Mouse (Mus musculus): Measurements from ENCODE around the gene Tnfrsf4. TPM values are rescaled to one million over a fixed set of nuclear protein-coding genes. Genes with fewer than 3 reads are reported as not detected.

Tnfrsf4 gene
- polyA plus RNA-seq (2014; fragmentation: Illumina TruSeq; extraction: RNeasy Lipid Tissue Mini Kit (QIAGEN cat#74804); ENCODE audit: low replicate concordance), result not detected

GRCm38 (mm10) chr4:156013637-156014036 is at the start of gene Tnfrsf4:
TSS of gene Tnfrsf4 (plus strand) at chr4:156013843.

GRCm38 (mm10) chr4:155992241-155992905 is 21.3 kb upstream of the Tnfrsf4 start, which contains the start of the genes B3galt6 and Sdf4:
TSS of gene B3galt6 (minus strand) at chr4:155992649.
TSS of gene Sdf4 (plus strand) at chr4:155992872.

GRCm38 (mm10) chr4:156026013-156026412 is 12.4 kb downstream of the Tnfrsf4 start, which contains the start of gene Tnfrsf18:
TSS of gene Tnfrsf18 (plus strand) at chr4:156026164.

GRCm38 (mm10) chr4:156059261-156059660 is 45.6 kb downstream of the Tnfrsf4 start, which contains the start of gene Ttll10:
TSS of gene Ttll10 (minus strand) at chr4:156059414.

Other genes starting within 250 kb of the Tnfrsf4 start
- gene Vwa1, start 239.1 kb upstream of the Tnfrsf4 start, polyA plus RNA-seq (2014; fragmentation: Illumina TruSeq; extraction: RNeasy Lipid Tissue Mini Kit (QIAGEN cat#74804); ENCODE audit: low replicate concordance), result 4.6 TPM
- 6.6 TPM for gene Tmem88b, start 228.0 kb upstream of the Tnfrsf4 start, polyA plus RNA-seq (2014; fragmentation: Illumina TruSeq; extraction: RNeasy Lipid Tissue Mini Kit (QIAGEN cat#74804); ENCODE audit: low replicate concordance)
- not detected for gene Ankrd65, start 223.4 kb upstream of the Tnfrsf4 start, polyA plus RNA-seq (2014; fragmentation: Illumina TruSeq; extraction: RNeasy Lipid Tissue Mini Kit (QIAGEN cat#74804); ENCODE audit: low replicate concordance)
- 36.0 TPM for gene Mrpl20, start 211.0 kb upstream of the Tnfrsf4 start, polyA plus RNA-seq (2014; fragmentation: Illumina TruSeq; extraction: RNeasy Lipid Tissue Mini Kit (QIAGEN cat#74804); ENCODE audit: low replicate concordance)
- gene Ccnl2, start 201.4 kb upstream of the Tnfrsf4 start, polyA plus RNA-seq (2014; fragmentation: Illumina TruSeq; extraction: RNeasy Lipid Tissue Mini Kit (QIAGEN cat#74804); ENCODE audit: low replicate concordance), result 101 TPM
- gene Aurkaip1, start 182.6 kb upstream of the Tnfrsf4 start, polyA plus RNA-seq (2014; fragmentation: Illumina TruSeq; extraction: RNeasy Lipid Tissue Mini Kit (QIAGEN cat#74804); ENCODE audit: low replicate concordance), result 2.4 TPM
- gene Mxra8, start 174.2 kb upstream of the Tnfrsf4 start, polyA plus RNA-seq (2014; fragmentation: Illumina TruSeq; extraction: RNeasy Lipid Tissue Mini Kit (QIAGEN cat#74804); ENCODE audit: low replicate concordance), result 22.8 TPM
- gene Dvl1, start 166.4 kb upstream of the Tnfrsf4 start, polyA plus RNA-seq (2014; fragmentation: Illumina TruSeq; extraction: RNeasy Lipid Tissue Mini Kit (QIAGEN cat#74804); ENCODE audit: low replicate concordance), result 2.0 TPM
- not detected for gene Tas1r3, start 150.5 kb upstream of the Tnfrsf4 start, polyA plus RNA-seq (2014; fragmentation: Illumina TruSeq; extraction: RNeasy Lipid Tissue Mini Kit (QIAGEN cat#74804); ENCODE audit: low replicate concordance)
- gene Cptp, start 144.4 kb upstream of the Tnfrsf4 start, polyA plus RNA-seq (2014; fragmentation: Illumina TruSeq; extraction: RNeasy Lipid Tissue Mini Kit (QIAGEN cat#74804); ENCODE audit: low replicate concordance), result 10.8 TPM
- gene Ints11, start 144.3 kb upstream of the Tnfrsf4 start, polyA plus RNA-seq (2014; fragmentation: Illumina TruSeq; extraction: RNeasy Lipid Tissue Mini Kit (QIAGEN cat#74804); ENCODE audit: low replicate concordance), result 1.2 TPM
- gene Pusl1, start 122.1 kb upstream of the Tnfrsf4 start, polyA plus RNA-seq (2014; fragmentation: Illumina TruSeq; extraction: RNeasy Lipid Tissue Mini Kit (QIAGEN cat#74804); ENCODE audit: low replicate concordance), result 0.59 TPM
- gene Acap3, start 122.0 kb upstream of the Tnfrsf4 start, polyA plus RNA-seq (2014; fragmentation: Illumina TruSeq; extraction: RNeasy Lipid Tissue Mini Kit (QIAGEN cat#74804); ENCODE audit: low replicate concordance), result not detected
- 143 TPM for gene Ube2j2, start 70.0 kb upstream of the Tnfrsf4 start, polyA plus RNA-seq (2014; fragmentation: Illumina TruSeq; extraction: RNeasy Lipid Tissue Mini Kit (QIAGEN cat#74804); ENCODE audit: low replicate concordance)
- 15.7 TPM for gene C1qtnf12, start 51.5 kb upstream of the Tnfrsf4 start, polyA plus RNA-seq (2014; fragmentation: Illumina TruSeq; extraction: RNeasy Lipid Tissue Mini Kit (QIAGEN cat#74804); ENCODE audit: low replicate concordance)
- gene B3galt6, start 21.2 kb upstream of the Tnfrsf4 start, polyA plus RNA-seq (2014; fragmentation: Illumina TruSeq; extraction: RNeasy Lipid Tissue Mini Kit (QIAGEN cat#74804); ENCODE audit: low replicate concordance), result 3.5 TPM
- 126 TPM for gene Sdf4, start 21.0 kb upstream of the Tnfrsf4 start, polyA plus RNA-seq (2014; fragmentation: Illumina TruSeq; extraction: RNeasy Lipid Tissue Mini Kit (QIAGEN cat#74804); ENCODE audit: low replicate concordance)
- gene Tnfrsf18, start 12.3 kb downstream of the Tnfrsf4 start, polyA plus RNA-seq (2014; fragmentation: Illumina TruSeq; extraction: RNeasy Lipid Tissue Mini Kit (QIAGEN cat#74804); ENCODE audit: low replicate concordance), result not detected
- 0.59 TPM for gene Ttll10, start 45.6 kb downstream of the Tnfrsf4 start, polyA plus RNA-seq (2014; fragmentation: Illumina TruSeq; extraction: RNeasy Lipid Tissue Mini Kit (QIAGEN cat#74804); ENCODE audit: low replicate concordance)
- gene 9430015G10Rik, start 96.1 kb downstream of the Tnfrsf4 start, polyA plus RNA-seq (2014; fragmentation: Illumina TruSeq; extraction: RNeasy Lipid Tissue Mini Kit (QIAGEN cat#74804); ENCODE audit: low replicate concordance), result 1.2 TPM
- gene Rnf223, start 116.7 kb downstream of the Tnfrsf4 start, polyA plus RNA-seq (2014; fragmentation: Illumina TruSeq; extraction: RNeasy Lipid Tissue Mini Kit (QIAGEN cat#74804); ENCODE audit: low replicate concordance), result not detected
- gene Agrn, start 183.6 kb downstream of the Tnfrsf4 start, polyA plus RNA-seq (2014; fragmentation: Illumina TruSeq; extraction: RNeasy Lipid Tissue Mini Kit (QIAGEN cat#74804); ENCODE audit: low replicate concordance), result 20.5 TPM
- gene Isg15, start 187.0 kb downstream of the Tnfrsf4 start, polyA plus RNA-seq (2014; fragmentation: Illumina TruSeq; extraction: RNeasy Lipid Tissue Mini Kit (QIAGEN cat#74804); ENCODE audit: low replicate concordance), result not detected
- gene AW011738, start 189.5 kb downstream of the Tnfrsf4 start, polyA plus RNA-seq (2014; fragmentation: Illumina TruSeq; extraction: RNeasy Lipid Tissue Mini Kit (QIAGEN cat#74804); ENCODE audit: low replicate concordance), result 0.67 TPM
- gene Perm1, start 202.0 kb downstream of the Tnfrsf4 start, polyA plus RNA-seq (2014; fragmentation: Illumina TruSeq; extraction: RNeasy Lipid Tissue Mini Kit (QIAGEN cat#74804); ENCODE audit: low replicate concordance), result not detected
- 5.9 TPM for gene Plekhn1, start 221.0 kb downstream of the Tnfrsf4 start, polyA plus RNA-seq (2014; fragmentation: Illumina TruSeq; extraction: RNeasy Lipid Tissue Mini Kit (QIAGEN cat#74804); ENCODE audit: low replicate concordance)
- 2.5 TPM for gene Noc2l, start 222.2 kb downstream of the Tnfrsf4 start, polyA plus RNA-seq (2014; fragmentation: Illumina TruSeq; extraction: RNeasy Lipid Tissue Mini Kit (QIAGEN cat#74804); ENCODE audit: low replicate concordance)
- gene Samd11, start 241.8 kb downstream of the Tnfrsf4 start, polyA plus RNA-seq (2014; fragmentation: Illumina TruSeq; extraction: RNeasy Lipid Tissue Mini Kit (QIAGEN cat#74804); ENCODE audit: low replicate concordance), result not detected